Mouse (Mus musculus): Measurements from ENCODE around the gene Dapk3. TPM values are rescaled to one million over a fixed set of nuclear protein-coding genes. Genes with fewer than 3 reads are reported as not detected.

Dapk3 gene
- polyA plus RNA-seq, 1 experiment from 2014 or later = 76.7 TPM

DNA sequence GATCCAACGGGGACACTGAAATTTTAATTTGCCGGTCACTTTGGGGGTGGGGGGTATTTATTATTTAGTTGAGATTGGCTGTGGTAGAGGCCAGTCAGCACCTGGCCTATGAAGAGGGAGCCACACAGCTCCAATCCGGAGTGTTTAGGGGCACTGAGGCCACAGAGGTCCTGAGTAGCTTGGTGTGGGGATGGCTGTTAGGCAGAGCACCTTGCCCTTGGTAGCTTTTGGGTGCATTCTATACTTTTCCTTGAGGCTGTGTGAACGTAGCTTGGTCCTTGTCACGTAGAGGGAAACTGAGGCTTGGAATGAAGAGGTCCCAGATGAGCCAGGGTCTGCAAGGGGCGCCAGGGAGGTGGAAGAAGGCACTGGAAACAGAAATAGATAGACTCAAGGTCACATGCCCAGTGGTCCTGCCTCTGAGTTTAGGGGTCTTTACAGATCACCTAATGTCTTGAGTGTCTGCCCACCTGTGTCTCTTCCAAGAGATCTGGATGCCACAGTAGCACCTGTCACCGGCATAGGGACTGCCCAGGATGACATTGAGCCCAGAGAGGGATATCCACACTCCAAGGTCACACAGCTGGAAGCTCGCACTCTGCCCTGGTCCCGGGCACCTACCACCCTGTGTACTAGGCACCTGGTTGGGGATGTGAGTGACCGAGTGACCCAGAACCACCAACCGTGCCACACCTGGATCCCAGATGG, 43.8 kb upstream of the Dapk3 start:
- peak overlapping the region; percentile 68 for H3K4me3 ChIP-seq (replicated peaks; ENCODE audit: low read length)
- no peak overlapping the region for H3K27ac ChIP-seq
- H3K9ac ChIP-seq = peak overlapping the region; percentile 80
- H3K9me3 ChIP-seq (ENCODE audit: control insufficient read depth, low read length) = no peaks in the 10 kb centered on the region
- H3K4me2 ChIP-seq (replicated peaks) = peak overlapping the region; percentile 91
- H3K4me1 ChIP-seq (replicated peaks; ENCODE audit: control insufficient read depth, insufficient read depth, low read length) = peaks cover 29% of the 10 kb centered on the region
- H3K36me3 ChIP-seq (replicated peaks; ENCODE audit: control insufficient read depth, insufficient read depth) = peaks cover 5% of the 10 kb centered on the region
- ATAC-seq (ENCODE audit: low FRiP score) = no peak
- H3K27me3 ChIP-seq (ENCODE audit: control insufficient read depth, insufficient read depth, low read length) = peaks cover 17% of the 10 kb centered on the region
- no peak for DNase-seq (ENCODE audit: low spot score)
- WGBS = 62% methylated on average over 11 of the region's 11 CpGs

DNA sequence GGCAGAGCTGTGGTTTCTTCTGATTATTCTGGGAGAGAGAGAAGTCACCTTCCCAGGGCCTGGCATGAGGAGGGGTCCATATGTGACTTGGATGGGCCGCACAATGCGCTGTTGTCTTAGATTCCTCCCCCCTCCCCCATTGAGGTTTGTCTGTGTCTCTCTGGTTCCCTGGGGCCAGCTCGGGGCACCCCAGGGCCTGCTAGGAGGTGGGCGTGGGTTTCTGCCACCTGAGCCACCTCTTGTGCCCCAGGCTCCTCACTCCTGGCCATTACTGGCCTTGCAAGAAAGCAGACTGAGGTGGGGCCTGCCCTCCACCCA, 43.3 kb upstream of the Dapk3 start:
- Histone ChIP-seq H3K4me1 (replicated peaks; ENCODE audit: control insufficient read depth, insufficient read depth, low read length) (peaks cover 29% of the 10 kb centered on the region), H3K36me3 (replicated peaks; ENCODE audit: control insufficient read depth, insufficient read depth) (peaks cover 10% of the 10 kb centered on the region), H3K9me3 (ENCODE audit: control insufficient read depth, low read length) (no peaks in the 10 kb centered on the region), H3K27me3 (ENCODE audit: control insufficient read depth, insufficient read depth, low read length) (peaks cover 12% of the 10 kb centered on the region; the same call in 1 of the 2 replicates), H3K4me2 (replicated peaks) (peak overlapping the region; percentile 91), H3K27ac (no peak overlapping the region), H3K9ac (peak overlapping the region; percentile 80; the same call in 1 of the 2 replicates), H3K4me3 (replicated peaks; ENCODE audit: low read length) (no peak overlapping the region)
- no peak for ATAC-seq (ENCODE audit: low FRiP score)
- no peak for DNase-seq (ENCODE audit: low spot score)
- WGBS = 76% methylated on average over 4 of the region's 4 CpGs

GRCm38 (mm10) chr10:81140005-81140404, 42.8 kb upstream of the Dapk3 start:
- H3K4me1 ChIP-seq (replicated peaks; ENCODE audit: control insufficient read depth, insufficient read depth, low read length) = peaks cover 29% of the 10 kb centered on the region
- H3K9me3 ChIP-seq (ENCODE audit: control insufficient read depth, low read length) = no peaks in the 10 kb centered on the region
- no peak for ATAC-seq (ENCODE audit: low FRiP score)
- 69% methylated on average over 8 of the region's 8 CpGs for WGBS
- H3K27me3 ChIP-seq (ENCODE audit: control insufficient read depth, insufficient read depth, low read length) = peaks cover 7% of the 10 kb centered on the region; the same call in 1 of the 2 replicates
- no peak overlapping the region for H3K27ac ChIP-seq
- peaks cover 15% of the 10 kb centered on the region for H3K36me3 ChIP-seq (replicated peaks; ENCODE audit: control insufficient read depth, insufficient read depth)
- peak overlapping the region; percentile 3 for H3K4me2 ChIP-seq (replicated peaks)
- peak overlapping the region; percentile 20; the same call in 1 of the 2 replicates for H3K9ac ChIP-seq
- DNase-seq (ENCODE audit: low spot score) = no peak
- H3K4me3 ChIP-seq (replicated peaks; ENCODE audit: low read length) = no peak overlapping the region

- Histone ChIP-seq H3K27ac (no peak overlapping the region), H3K4me1 (replicated peaks; ENCODE audit: control insufficient read depth, insufficient read depth, low read length) (peaks cover 29% of the 10 kb centered on the region), H3K9ac (peak overlapping the region; percentile 20; the same call in 1 of the 2 replicates), H3K27me3 (ENCODE audit: control insufficient read depth, insufficient read depth, low read length) (no peaks in the 10 kb centered on the region), H3K36me3 (replicated peaks; ENCODE audit: control insufficient read depth, insufficient read depth) (peaks cover 24% of the 10 kb centered on the region), H3K4me2 (replicated peaks) (peak overlapping the region; percentile 3), H3K9me3 (ENCODE audit: control insufficient read depth, low read length) (no peaks in the 10 kb centered on the region), H3K4me3 (replicated peaks; ENCODE audit: low read length) (no peak overlapping the region)
- WGBS = 67% methylated on average over 10 of the region's 10 CpGs
- no peak for DNase-seq (ENCODE audit: low spot score)
- no peak for ATAC-seq (ENCODE audit: low FRiP score)
These were observed 41.9 kb upstream of the Dapk3 start for GRCm38 (mm10) chr10:81140717-81141454.

DNA sequence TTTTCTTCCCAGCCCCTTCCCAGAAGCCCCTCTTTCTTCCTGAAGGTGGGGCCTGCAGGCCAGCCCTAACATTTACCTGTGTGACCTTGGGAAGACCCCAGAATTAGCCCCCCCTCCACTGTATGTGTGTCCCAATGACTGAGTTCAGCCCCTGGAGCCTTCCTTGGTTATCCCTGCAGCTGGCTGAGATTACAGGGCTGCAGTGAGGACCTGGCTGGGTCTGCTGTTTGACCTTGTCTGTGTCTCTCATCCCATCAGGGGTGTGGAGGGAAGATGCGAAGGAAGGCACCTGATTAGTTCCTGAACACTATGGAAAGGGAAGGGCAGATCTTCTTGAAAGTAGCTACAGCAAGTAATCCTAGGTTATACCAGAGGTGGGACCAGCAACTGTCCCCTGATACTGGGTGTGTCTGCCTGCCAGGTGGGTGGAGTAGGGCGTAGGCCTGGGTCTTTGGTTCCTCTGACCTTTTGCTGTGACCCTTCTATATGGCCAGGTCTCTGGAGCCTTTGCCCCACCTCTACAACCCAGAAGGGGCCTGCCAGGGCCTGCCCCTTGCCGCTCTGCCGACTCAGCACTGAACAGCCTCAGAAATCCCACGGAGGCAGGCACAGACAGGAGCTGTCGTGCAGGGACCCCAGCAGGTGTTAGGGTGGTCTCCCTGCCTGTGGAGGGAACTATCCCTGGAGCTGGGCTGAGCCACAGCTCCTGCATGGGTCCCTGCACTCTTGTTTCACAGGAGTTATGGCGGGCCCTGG, 41.2 kb upstream of the Dapk3 start:
- 72% methylated on average over 7 of the region's 7 CpGs for WGBS
- no peak for DNase-seq (ENCODE audit: low spot score)

GRCm38 (mm10) chr10:81142551-81142981, 40.2 kb upstream of the Dapk3 start:
- peaks cover 29% of the 10 kb centered on the region for H3K4me1 ChIP-seq (replicated peaks; ENCODE audit: control insufficient read depth, insufficient read depth, low read length)
- H3K36me3 ChIP-seq (replicated peaks; ENCODE audit: control insufficient read depth, insufficient read depth) = peaks cover 41% of the 10 kb centered on the region
- DNase-seq (ENCODE audit: low spot score) = no peak
- H3K4me3 ChIP-seq (replicated peaks; ENCODE audit: low read length) = no peak overlapping the region
- H3K27ac ChIP-seq = no peak overlapping the region
- H3K27me3 ChIP-seq (ENCODE audit: control insufficient read depth, insufficient read depth, low read length) = no peaks in the 10 kb centered on the region
- WGBS = 52% methylated on average over 5 of the region's 5 CpGs
- no peak overlapping the region for H3K4me2 ChIP-seq (replicated peaks)
- ATAC-seq (ENCODE audit: low FRiP score) = no peak
- H3K9ac ChIP-seq = no peak overlapping the region
- H3K9me3 ChIP-seq (ENCODE audit: control insufficient read depth, low read length) = no peaks in the 10 kb centered on the region

More for the DNA sequence above, 41.2 kb upstream of the Dapk3 start:
- Histone ChIP-seq H3K9me3 (ENCODE audit: control insufficient read depth, low read length) (no peaks in the 10 kb centered on the region), H3K27me3 (ENCODE audit: control insufficient read depth, insufficient read depth, low read length) (no peaks in the 10 kb centered on the region), H3K9ac (0 out of 2 replicates have a peak overlapping the region, but pooled peaks have one; percentile 19), H3K4me3 (replicated peaks; ENCODE audit: low read length) (no peak overlapping the region), H3K36me3 (replicated peaks; ENCODE audit: control insufficient read depth, insufficient read depth) (peaks cover 31% of the 10 kb centered on the region), H3K4me1 (replicated peaks; ENCODE audit: control insufficient read depth, insufficient read depth, low read length) (peaks cover 29% of the 10 kb centered on the region), H3K27ac (no peak overlapping the region), H3K4me2 (replicated peaks) (no peak overlapping the region)
- no peak for ATAC-seq (ENCODE audit: low FRiP score)

GRCm38 (mm10) chr10:81143157-81143633, 39.6 kb upstream of the Dapk3 start:
- H3K27me3 ChIP-seq (ENCODE audit: control insufficient read depth, insufficient read depth, low read length) = no peaks in the 10 kb centered on the region
- H3K4me2 ChIP-seq (replicated peaks) = no peak overlapping the region
- no peak overlapping the region for H3K27ac ChIP-seq
- DNase-seq (ENCODE audit: low spot score) = no peak
- H3K9ac ChIP-seq = no peak overlapping the region
- 90% methylated on average over 6 of the region's 7 CpGs for WGBS
- peaks cover 47% of the 10 kb centered on the region for H3K36me3 ChIP-seq (replicated peaks; ENCODE audit: control insufficient read depth, insufficient read depth)
- no peak overlapping the region for H3K4me3 ChIP-seq (replicated peaks; ENCODE audit: low read length)
- no peaks in the 10 kb centered on the region for H3K9me3 ChIP-seq (ENCODE audit: control insufficient read depth, low read length)
- peaks cover 28% of the 10 kb centered on the region for H3K4me1 ChIP-seq (replicated peaks; ENCODE audit: control insufficient read depth, insufficient read depth, low read length)
- no peak for ATAC-seq (ENCODE audit: low FRiP score)

DNA sequence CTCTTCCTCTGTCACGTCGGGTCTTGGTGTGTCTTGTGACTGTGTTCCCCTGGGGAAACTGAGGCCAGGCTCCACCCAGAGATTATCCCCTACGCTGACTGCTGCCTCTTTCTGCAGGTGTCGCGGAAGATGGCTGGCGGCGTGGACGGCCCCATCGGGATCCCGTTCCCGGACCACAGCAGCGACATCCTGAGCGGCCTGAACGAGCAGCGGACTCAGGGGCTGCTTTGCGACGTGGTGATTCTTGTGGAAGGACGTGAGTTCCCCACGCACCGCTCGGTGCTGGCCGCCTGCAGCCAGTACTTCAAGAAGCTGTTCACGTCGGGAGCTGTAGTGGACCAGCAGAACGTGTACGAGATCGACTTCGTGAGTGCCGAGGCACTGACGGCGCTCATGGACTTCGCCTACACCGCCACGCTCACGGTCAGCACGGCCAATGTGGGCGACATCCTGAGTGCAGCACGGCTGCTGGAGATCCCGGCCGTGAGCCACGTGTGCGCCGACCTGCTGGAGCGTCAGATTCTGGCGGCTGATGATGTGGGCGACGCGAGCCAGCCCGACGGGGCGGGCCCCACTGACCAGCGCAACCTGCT, 38.9 kb upstream of the Dapk3 start:
- Histone ChIP-seq H3K4me3 (replicated peaks; ENCODE audit: low read length) (no peak overlapping the region), H3K9me3 (ENCODE audit: control insufficient read depth, low read length) (no peaks in the 10 kb centered on the region), H3K27ac (no peak overlapping the region), H3K4me1 (replicated peaks; ENCODE audit: control insufficient read depth, insufficient read depth, low read length) (peaks cover 21% of the 10 kb centered on the region), H3K4me2 (replicated peaks) (no peak overlapping the region), H3K36me3 (replicated peaks; ENCODE audit: control insufficient read depth, insufficient read depth) (peaks cover 54% of the 10 kb centered on the region), H3K27me3 (ENCODE audit: control insufficient read depth, insufficient read depth, low read length) (no peaks in the 10 kb centered on the region), H3K9ac (no peak overlapping the region)
- ATAC-seq (ENCODE audit: low FRiP score) = no peak
- DNase-seq (ENCODE audit: low spot score) = no peak
- WGBS = 97% methylated on average over 52 of the region's 52 CpGs

Measured in hindbrain, embryonic 14.5 days (tissue).